Mouse (Mus musculus) bone marrow, adult 2 months (tissue): ENCODE results near the gene Casz1.

Experiments
- CTCF ChIP-seq: fragments of 200-500 bp; IDR thresholded peaks from 2 replicates; pipeline ENCODE4 v1.5.1; 2011; ENCODE audit warnings: low read length, control low read depth; ENCODE audit not compliant: control insufficient read depth, insufficient read depth
- POLR2A ChIP-seq: fragments of 200-500 bp; IDR thresholded peaks from 2 replicates; pipeline ENCODE4 v1.6.1; 2011; ENCODE audit warnings: low read depth, mild to moderate bottlenecking, control low read depth, low read length, borderline replicate concordance; ENCODE audit not compliant: control insufficient read depth

GRCm38 (mm10) chr4:148945476-148945881 lies 141.2 kb downstream of the Casz1 start:
- TF ChIP-seq CTCF (no peak), POLR2A (no peak)
